Mouse (Mus musculus): Measurements from ENCODE around the gene Phox2a. TPM values are rescaled to one million over a fixed set of nuclear protein-coding genes. Genes with fewer than 3 reads are reported as not detected.
A peak's percentile ranks its signal among the peaks of the same experiment; 100 is the strongest.

Gene Phox2a
- polyA plus RNA-seq, 1 experiment from 2014 or later: not detected

- H3K36me3 ChIP-seq (ENCODE audit: inconsistent target): peaks cover 56% of the 10 kb centered on the region
- WGBS (ENCODE audit: missing documents): 100% methylated on average over 3 of the region's 3 CpGs
These were observed 15.9 kb downstream of the Phox2a start for GRCm38 (mm10) chr7:101833916-101834584.

GRCm38 (mm10) chr7:101834903-101835302 lies 16.8 kb downstream of the Phox2a start:
- peaks cover 48% of the 10 kb centered on the region for H3K79me2 ChIP-seq (ENCODE audit: inconsistent target)
- H3K36me3 ChIP-seq (ENCODE audit: inconsistent target): peaks cover 47% of the 10 kb centered on the region
- H3K27ac ChIP-seq: no peak overlapping the region
- whole genome bisulfite sequencing (ENCODE audit: missing documents): 95% methylated on average over 3 of the region's 3 CpGs
- no peak overlapping the region for H3K4me3 ChIP-seq (ENCODE audit: inconsistent target)

More at GRCm38 (mm10) chr7:101833916-101834584, 15.9 kb downstream of the Phox2a start:
- H3K79me2 ChIP-seq (ENCODE audit: inconsistent target): peaks cover 48% of the 10 kb centered on the region
- H3K27ac ChIP-seq: no peak overlapping the region
- no peak overlapping the region for H3K4me3 ChIP-seq (ENCODE audit: inconsistent target)

- Histone ChIP-seq H3K36me3 (ENCODE audit: inconsistent target) (peaks cover 40% of the 10 kb centered on the region), H3K79me2 (ENCODE audit: inconsistent target) (peaks cover 48% of the 10 kb centered on the region), H3K4me3 (ENCODE audit: inconsistent target) (peak overlapping the region; percentile 82), H3K27ac (peak overlapping the region; percentile 48)
- 75% methylated on average over 5 of the region's 5 CpGs for WGBS (ENCODE audit: missing documents)
These were observed 17.5 kb downstream of the Phox2a start for GRCm38 (mm10) chr7:101835457-101836109.

GRCm38 (mm10) chr7:101836271-101837153 lies 18.4 kb downstream of the Phox2a start:
- Histone ChIP-seq H3K36me3 (ENCODE audit: inconsistent target) (peaks cover 31% of the 10 kb centered on the region), H3K27ac (peak overlapping the region; percentile 74), H3K4me3 (ENCODE audit: inconsistent target) (peak overlapping the region; percentile 82), H3K79me2 (ENCODE audit: inconsistent target) (peaks cover 48% of the 10 kb centered on the region)
- 1% methylated on average over 53 of the region's 63 CpGs for WGBS (ENCODE audit: missing documents)

GRCm38 (mm10) chr7:101837154-101837605 lies 19.1 kb downstream of the Phox2a start:
- WGBS (ENCODE audit: missing documents): 1% methylated on average over 20 of the region's 20 CpGs
- Histone ChIP-seq H3K4me3 (ENCODE audit: inconsistent target) (peak overlapping the region; percentile 82), H3K27ac (peak overlapping the region; percentile 74), H3K79me2 (ENCODE audit: inconsistent target) (peaks cover 48% of the 10 kb centered on the region), H3K36me3 (ENCODE audit: inconsistent target) (peaks cover 24% of the 10 kb centered on the region)

- peak within 1 kb of the TSS; percentile 74 for H3K27ac ChIP-seq
These were observed 19.7 kb downstream of the Phox2a start, which contains the start of gene Inppl1 for GRCm38 (mm10) chr7:101837606-101838471. Gene Inppl1 (minus strand): TSS chr7:101838229.

GRCm38 (mm10) chr7:101844186-101844585 lies 26.1 kb downstream of the Phox2a start:
- WGBS (ENCODE audit: missing documents): 66% methylated on average over 5 of the region's 6 CpGs
- no peaks in the 10 kb centered on the region for H3K79me2 ChIP-seq (ENCODE audit: inconsistent target)
- H3K4me3 ChIP-seq (ENCODE audit: inconsistent target): peak overlapping the region; percentile 7; the same call in 1 of the 2 replicates
- no peaks in the 10 kb centered on the region for H3K36me3 ChIP-seq (ENCODE audit: inconsistent target)
- peak overlapping the region; percentile 31; the same call in 1 of the 2 replicates for H3K27ac ChIP-seq

More at GRCm38 (mm10) chr7:101837606-101838471, 19.7 kb downstream of the Phox2a start, which contains the start of gene Inppl1:
- peaks cover 18% of the 10 kb centered on the region for H3K36me3 ChIP-seq (ENCODE audit: inconsistent target)
- peaks cover 45% of the 10 kb centered on the region for H3K79me2 ChIP-seq (ENCODE audit: inconsistent target)
- WGBS (ENCODE audit: missing documents): 5% methylated on average over 62 of the region's 64 CpGs
- H3K4me3 ChIP-seq (ENCODE audit: inconsistent target): peak within 1 kb of the TSS; percentile 82

- 86% methylated on average over 1 of the region's 1 CpGs for WGBS (ENCODE audit: missing documents)
- Histone ChIP-seq H3K79me2 (ENCODE audit: inconsistent target) (no peaks in the 10 kb centered on the region), H3K4me3 (ENCODE audit: inconsistent target) (no peak overlapping the region), H3K27ac (0 out of 2 replicates have a peak overlapping the region, but pooled peaks have one; percentile 5), H3K36me3 (ENCODE audit: inconsistent target) (no peaks in the 10 kb centered on the region)
These were observed 29.8 kb downstream of the Phox2a start for GRCm38 (mm10) chr7:101847934-101848333.

GRCm38 (mm10) chr7:101851689-101852088 lies 33.6 kb downstream of the Phox2a start:
- Histone ChIP-seq H3K79me2 (ENCODE audit: inconsistent target) (no peaks in the 10 kb centered on the region), H3K36me3 (ENCODE audit: inconsistent target) (no peaks in the 10 kb centered on the region), H3K27ac (peak overlapping the region; percentile 90), H3K4me3 (ENCODE audit: inconsistent target) (no peak overlapping the region)
- 12% methylated on average over 6 of the region's 6 CpGs for WGBS (ENCODE audit: missing documents)

- H3K79me2 ChIP-seq (ENCODE audit: inconsistent target): no peaks in the 10 kb centered on the region
- no peaks in the 10 kb centered on the region for H3K36me3 ChIP-seq (ENCODE audit: inconsistent target)
- 94% methylated on average over 6 of the region's 6 CpGs for WGBS (ENCODE audit: missing documents)
- H3K27ac ChIP-seq: peak overlapping the region; percentile 90
- H3K4me3 ChIP-seq (ENCODE audit: inconsistent target): no peak overlapping the region
These were observed 34.7 kb downstream of the Phox2a start for GRCm38 (mm10) chr7:101852846-101853245.

- WGBS (ENCODE audit: missing documents): 55% methylated on average over 2 of the region's 2 CpGs
- Histone ChIP-seq H3K4me3 (ENCODE audit: inconsistent target) (no peak overlapping the region), H3K36me3 (ENCODE audit: inconsistent target) (no peaks in the 10 kb centered on the region), H3K27ac (peak overlapping the region; percentile 90), H3K79me2 (ENCODE audit: inconsistent target) (no peaks in the 10 kb centered on the region)
These were observed 35.7 kb downstream of the Phox2a start for GRCm38 (mm10) chr7:101853816-101854215.

- 66% methylated on average over 4 of the region's 4 CpGs for WGBS (ENCODE audit: missing documents)
- Histone ChIP-seq H3K27ac (peak within 1 kb of the TSS; percentile 21; the same call in 1 of the 2 replicates), H3K4me3 (ENCODE audit: inconsistent target) (no peak within 1 kb of the TSS), H3K36me3 (ENCODE audit: inconsistent target) (no peaks in the 10 kb centered on the region), H3K79me2 (ENCODE audit: inconsistent target) (no peaks in the 10 kb centered on the region)
These were observed 39.0 kb downstream of the Phox2a start, which contains the start of gene Folr2 for GRCm38 (mm10) chr7:101857094-101857493. Gene Folr2 (minus strand): TSS chr7:101857194.

- Histone ChIP-seq H3K79me2 (ENCODE audit: inconsistent target) (no peaks in the 10 kb centered on the region), H3K27ac (peak overlapping the region; percentile 21; the same call in 1 of the 2 replicates), H3K36me3 (ENCODE audit: inconsistent target) (no peaks in the 10 kb centered on the region), H3K4me3 (ENCODE audit: inconsistent target) (no peak overlapping the region)
- WGBS (ENCODE audit: missing documents): 35% methylated on average over 9 of the region's 9 CpGs
These were observed 40.2 kb downstream of the Phox2a start for GRCm38 (mm10) chr7:101858362-101858761.

Data from macrophage (primary cell).